Mouse (Mus musculus) WW6 (cell line): ENCODE results near the gene Magt1.
"Not testable (repeated sequence)": the region's sequence is repeated elsewhere in the genome, so short reads cannot be mapped to it uniquely, and the experiment has no call there.

ENCODE experiments used
- DNase-seq: peaks from one replicate; pipeline ENCODE4 v3.0.0-alpha.2; 2013; ENCODE audit warnings: low read depth, low spot score

Magt1 gene

GRCm38 (mm10) chrX:105953999-105954398 lies 57.7 kb downstream of the Magt1 start:
- DNase-seq, result no peak

GRCm38 (mm10) chrX:105946357-105946756 lies 65.3 kb downstream of the Magt1 start:
- no peak for DNase-seq

GRCm38 (mm10) chrX:105939245-105939644 lies 72.5 kb downstream of the Magt1 start:
- no peak for DNase-seq

- DNase-seq, result no peak
These were observed 74.0 kb downstream of the Magt1 start for GRCm38 (mm10) chrX:105937736-105938135.

GRCm38 (mm10) chrX:105934341-105934740 lies 77.4 kb downstream of the Magt1 start:
- DNase-seq, result no peak

GRCm38 (mm10) chrX:105929478-105930038 lies 82.1 kb downstream of the Magt1 start:
- DNase-seq, result no peak

GRCm38 (mm10) chrX:105928861-105929477 lies 82.7 kb downstream of the Magt1 start, which contains the start of gene Atrx:
Gene Atrx, minus strand, starts transcription at chrX:105929403.
- DNase-seq, result no peak

GRCm38 (mm10) chrX:105927941-105928860 lies 83.5 kb downstream of the Magt1 start:
- no peak for DNase-seq

- DNase-seq, result no peak
These were observed 85.5 kb downstream of the Magt1 start for GRCm38 (mm10) chrX:105926121-105926735.

- no peak for DNase-seq
These were observed 87.2 kb downstream of the Magt1 start for GRCm38 (mm10) chrX:105924326-105925070.

GRCm38 (mm10) chrX:105923896-105924295 lies 87.8 kb downstream of the Magt1 start:
- DNase-seq, result no peak

- DNase-seq, result not testable (repeated sequence)
These were observed 88.7 kb downstream of the Magt1 start for GRCm38 (mm10) chrX:105922986-105923385.

GRCm38 (mm10) chrX:105921421-105921820 lies 90.3 kb downstream of the Magt1 start:
- DNase-seq, result no peak
